Mouse (Mus musculus): ENCODE data around the gene Fndc3b.

DNA sequence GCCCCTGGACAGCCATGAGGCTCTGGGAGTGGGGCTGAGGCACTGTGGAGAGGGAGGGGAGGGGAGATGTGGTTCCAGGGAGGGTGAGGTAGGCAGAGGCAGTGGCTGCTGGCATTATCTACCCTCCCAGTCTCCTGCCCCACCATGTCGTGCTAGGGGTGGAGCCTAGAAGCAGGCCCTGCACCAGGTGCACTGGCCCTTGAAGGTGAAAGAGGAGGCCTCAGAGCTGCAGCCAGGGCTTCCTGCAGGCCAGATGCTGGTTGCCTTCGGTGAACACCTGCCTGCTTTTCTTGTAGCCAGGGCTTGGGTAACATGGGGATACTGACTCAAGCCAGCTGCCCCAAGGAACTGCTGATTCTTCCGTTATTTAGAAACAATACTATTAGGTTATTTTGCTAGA, 226.4 kb downstream of the Fndc3b start:
- TF ChIP-seq CTCF (IDR thresholded peaks at IDR 0.05; ENCODE audit: control insufficient read depth, insufficient read depth, insufficient read length), result no peak
- TF ChIP-seq MAX (IDR thresholded peaks at IDR 0.05), result no peak
- TF ChIP-seq MYOD1 (IDR thresholded peaks at IDR 0.05; ENCODE audit: control insufficient read depth, insufficient read length, low read depth), result no peak
- no peak for TF ChIP-seq MYOG (IDR thresholded peaks at IDR 0.05; ENCODE audit: control insufficient read depth, extremely low read depth, insufficient read length)
- TF ChIP-seq USF1 (IDR thresholded peaks at IDR 0.05; ENCODE audit: low read depth), result no peak

Measured in C2C12 (cell line).